Mouse (Mus musculus) limb, embryonic 13.5 days (tissue): ENCODE measurements around the gene Sema4d. TPM values are rescaled to one million over a fixed set of nuclear protein-coding genes. Genes with fewer than 3 reads are reported as not detected.

Experiments
- ATAC-seq: fragments of 200-750 bp; cut with Nextera tagmentation; 2 replicates; pipeline ENCODE4 v1.8.0; 2017; ENCODE audit warnings: low read depth, moderate number of reproducible peaks, moderate TSS enrichment; ENCODE audit not compliant: low FRiP score
- H3K27ac ChIP-seq: fragments of 300-500 bp; sonication (generic); 2 replicates; pipeline ENCODE4 v1.5.1; 2015; ENCODE audit warnings: inconsistent platforms, mild to moderate bottlenecking, moderate library complexity
- H3K27me3 ChIP-seq: fragments of 300-500 bp; sonication (generic); 2 replicates; pipeline ENCODE4 v1.6.1; 2015; ENCODE audit warnings: mild to moderate bottlenecking, inconsistent platforms
- H3K36me3 ChIP-seq: fragments of 300-500 bp; sonication (generic); 2 replicates; pipeline ENCODE4 v1.6.1; 2015; ENCODE audit warnings: inconsistent platforms, mild to moderate bottlenecking, moderate library complexity
- H3K4me1 ChIP-seq: fragments of 300-500 bp; sonication (generic); 2 replicates; pipeline ENCODE4 v1.6.1; 2015; ENCODE audit warnings: inconsistent platforms
- H3K4me2 ChIP-seq: fragments of 300-500 bp; sonication (generic); replicated peaks from 2 replicates; pipeline ENCODE4 v1.6.1; 2015; ENCODE audit warnings: inconsistent platforms, mild to moderate bottlenecking, moderate library complexity
- H3K4me3 ChIP-seq: fragments of 300-500 bp; sonication (generic); 2 replicates; pipeline ENCODE4 v1.5.1; 2015; ENCODE audit warnings: moderate library complexity, mild to moderate bottlenecking, inconsistent platforms
- H3K9ac ChIP-seq: fragments of 300-500 bp; sonication (generic); 2 replicates; pipeline ENCODE4 v1.6.1; 2015; ENCODE audit warnings: mild to moderate bottlenecking, inconsistent platforms
- H3K9me3 ChIP-seq: fragments of 300-500 bp; sonication (generic); 2 replicates; pipeline ENCODE4 v1.6.1; 2016; ENCODE audit warnings: inconsistent platforms
- WGBS: fragments of 180-500 bp; shearing (Covaris S2); methylation state at CpG from one replicate; pipeline ENCODE4 v1.1.7; 2015; 5-methylcytosine and 5-hydroxymethylcytosine counted together
- microRNA-seq: library from miRNA; unstranded; fragments of <30 nt; microRNA quantifications from one replicate; pipeline ENCODE4, GENCODE M21; 2016
- polyA plus RNA-seq: library from polyadenylated mRNA; unstranded; fragments of >200 nt; fragmentation: Nextera tagmentation; extraction: Ambion mirVana; gene quantifications from 2 replicates; pipeline ENCODE4 v1.2.1, GENCODE M21; 2015

The Sema4d gene
- polyA plus RNA-seq, 1 experiment from 2014 or later = 5.8 TPM

DNA sequence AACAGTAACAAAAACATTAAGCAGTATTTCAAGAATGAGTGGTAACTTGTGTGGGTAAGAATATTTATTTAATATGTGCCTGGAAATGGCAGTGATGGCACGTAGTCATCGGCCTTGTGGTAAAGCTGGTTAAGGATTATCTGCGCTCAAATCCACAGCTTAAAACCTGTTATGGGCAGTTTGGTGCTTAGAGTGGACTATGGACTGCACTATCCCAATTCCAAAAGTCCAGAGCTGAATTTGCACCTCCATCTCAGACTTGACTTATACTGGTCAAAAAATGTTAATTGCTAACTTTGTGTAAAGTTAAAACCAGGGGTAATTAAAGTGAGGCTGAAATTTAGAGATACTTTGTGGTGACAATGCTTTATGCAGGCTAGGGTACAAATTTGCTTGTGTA is 145.8 kb downstream of the Sema4d start:
- WGBS = 92% methylated on average over 3 of the region's 3 CpGs
- Histone ChIP-seq H3K9ac (peak overlapping the region; percentile 31; the same call in 1 of the 2 replicates), H3K36me3 (peaks cover 4% of the 10 kb centered on the region), H3K27me3 (no peaks in the 10 kb centered on the region), H3K4me3 (peak overlapping the region; percentile 90), H3K27ac (no peak overlapping the region), H3K9me3 (no peaks in the 10 kb centered on the region), H3K4me2 (peak overlapping the region; percentile 66), H3K4me1 (peaks cover 35% of the 10 kb centered on the region)
- ATAC-seq = no peak

DNA sequence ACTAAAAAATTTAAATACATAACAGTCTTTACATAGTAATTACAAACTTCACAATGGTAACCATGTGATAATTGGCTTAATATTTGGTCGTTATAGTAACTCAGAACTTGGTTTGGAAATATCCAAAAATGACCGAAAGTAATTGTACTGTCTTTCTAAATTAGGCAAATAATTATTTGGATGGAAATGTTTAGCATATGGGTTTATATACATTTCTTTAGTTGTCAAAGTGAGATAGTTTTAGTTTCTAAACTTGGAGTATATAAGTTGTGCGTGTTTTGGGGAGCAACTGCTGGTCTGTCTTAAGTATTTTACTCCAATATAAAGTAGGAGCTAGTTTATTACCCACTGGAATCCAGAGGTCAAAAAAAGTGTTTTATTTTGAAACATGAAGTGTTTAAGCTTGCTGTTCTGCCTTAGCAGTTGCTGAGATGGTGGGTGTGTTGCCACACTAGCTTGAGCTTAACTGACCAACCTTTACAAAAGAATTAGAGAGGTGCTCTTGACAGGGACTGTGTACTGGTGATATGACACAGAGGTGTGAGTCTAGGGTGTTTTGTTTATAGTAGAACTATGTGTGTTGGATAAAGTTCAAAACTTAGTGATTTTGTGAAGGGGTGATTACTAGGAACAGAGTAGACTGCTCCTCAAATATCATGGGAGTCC is 147.1 kb downstream of the Sema4d start:
- ATAC-seq = no peak
- H3K4me3 ChIP-seq = peak overlapping the region; percentile 90
- WGBS = 19% methylated on average over 3 of the region's 3 CpGs
- no peak overlapping the region for H3K27ac ChIP-seq
- no peaks in the 10 kb centered on the region for H3K36me3 ChIP-seq
- H3K4me1 ChIP-seq = peaks cover 28% of the 10 kb centered on the region
- no peaks in the 10 kb centered on the region for H3K9me3 ChIP-seq
- H3K9ac ChIP-seq = peak overlapping the region; percentile 89
- H3K4me2 ChIP-seq = peak overlapping the region; percentile 76
- H3K27me3 ChIP-seq = no peaks in the 10 kb centered on the region

DNA sequence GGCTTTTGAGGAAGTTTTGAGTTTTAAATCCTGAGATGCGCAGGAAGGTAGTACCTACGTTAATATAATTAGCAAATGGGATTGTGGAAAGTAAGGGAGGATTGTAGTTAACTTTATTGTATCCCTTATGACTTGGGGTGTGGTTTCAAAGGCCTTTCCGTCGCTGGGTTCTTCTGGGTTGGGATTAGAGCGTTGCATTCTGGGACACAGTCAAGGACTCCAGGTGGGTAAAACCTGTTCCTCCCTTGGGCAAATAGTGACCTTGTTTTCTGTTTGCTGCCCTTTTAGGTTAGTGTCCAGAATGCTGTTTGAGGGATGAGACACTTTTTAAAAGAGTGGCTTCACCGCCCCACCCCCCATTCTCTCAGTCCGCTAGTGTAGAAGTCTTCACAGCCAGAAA is 147.7 kb downstream of the Sema4d start:
- Histone ChIP-seq H3K9me3 (no peaks in the 10 kb centered on the region), H3K4me3 (peak overlapping the region; percentile 90), H3K27me3 (no peaks in the 10 kb centered on the region), H3K4me2 (peak overlapping the region; percentile 76), H3K36me3 (no peaks in the 10 kb centered on the region), H3K9ac (peak overlapping the region; percentile 89), H3K4me1 (peaks cover 23% of the 10 kb centered on the region), H3K27ac (peak overlapping the region; percentile 69)
- under 1% methylated on average over 7 of the region's 7 CpGs for WGBS
- no peak for ATAC-seq

DNA sequence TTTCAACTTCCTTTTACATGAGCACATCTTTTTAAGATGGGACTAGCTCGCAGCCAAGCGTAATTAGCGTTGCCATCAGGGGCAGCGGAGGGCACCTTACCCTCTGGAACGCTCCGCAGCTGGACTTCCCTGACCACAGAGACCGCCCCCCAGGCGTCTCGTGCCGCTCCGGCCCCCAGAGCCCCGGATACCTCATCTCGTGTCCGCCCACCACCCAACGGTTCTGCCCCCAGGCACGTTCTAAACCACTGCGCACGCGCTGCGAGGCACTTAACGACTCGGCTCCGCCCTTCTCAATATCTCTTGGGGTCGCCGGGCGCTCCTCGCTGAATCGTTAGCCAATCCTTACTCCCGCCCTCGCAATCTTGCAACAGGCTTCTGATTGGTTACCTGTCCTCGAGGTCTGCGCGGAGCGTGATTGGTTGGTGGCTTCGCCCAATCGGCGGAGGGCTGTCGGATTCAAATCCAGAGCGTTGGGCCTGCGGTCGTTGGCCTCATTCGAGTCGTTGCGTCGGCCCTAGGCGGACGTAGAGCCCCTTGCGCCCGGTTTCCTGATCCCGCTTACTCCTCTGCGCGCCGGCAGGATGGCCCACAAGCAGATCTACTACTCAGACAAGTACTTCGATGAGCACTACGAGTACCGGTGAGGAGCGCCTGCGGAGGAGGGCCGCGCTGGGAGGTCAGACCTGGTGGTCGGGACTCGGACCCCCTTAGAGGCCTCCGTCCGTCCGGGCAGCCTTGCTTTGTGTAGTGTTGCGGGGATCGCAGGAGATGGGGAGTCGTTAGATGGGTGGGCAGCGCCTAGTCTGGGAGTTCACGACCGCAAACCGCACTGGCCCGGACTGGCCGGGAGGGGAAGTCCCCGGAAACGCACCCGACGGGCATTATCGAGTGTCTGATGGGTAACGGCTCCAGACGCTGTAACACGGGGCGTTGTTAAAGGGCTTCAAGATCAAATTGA is 148.4 kb downstream of the Sema4d start, which contains the start of gene Cks2:
Cks2 (plus strand) TSS at position 404 of the 961 bp plus-strand sequence.
- Histone ChIP-seq H3K9ac (peak within 1 kb of the TSS; percentile 89), H3K9me3 (no peaks in the 10 kb centered on the region), H3K36me3 (no peaks in the 10 kb centered on the region), H3K4me1 (peaks cover 21% of the 10 kb centered on the region), H3K27me3 (no peaks in the 10 kb centered on the region), H3K4me2 (peak within 1 kb of the TSS; percentile 76), H3K27ac (peak within 1 kb of the TSS; percentile 69), H3K4me3 (peak within 1 kb of the TSS; percentile 90)
- WGBS = under 1% methylated on average over 83 of the region's 83 CpGs
- peak; percentile 99 for ATAC-seq

DNA sequence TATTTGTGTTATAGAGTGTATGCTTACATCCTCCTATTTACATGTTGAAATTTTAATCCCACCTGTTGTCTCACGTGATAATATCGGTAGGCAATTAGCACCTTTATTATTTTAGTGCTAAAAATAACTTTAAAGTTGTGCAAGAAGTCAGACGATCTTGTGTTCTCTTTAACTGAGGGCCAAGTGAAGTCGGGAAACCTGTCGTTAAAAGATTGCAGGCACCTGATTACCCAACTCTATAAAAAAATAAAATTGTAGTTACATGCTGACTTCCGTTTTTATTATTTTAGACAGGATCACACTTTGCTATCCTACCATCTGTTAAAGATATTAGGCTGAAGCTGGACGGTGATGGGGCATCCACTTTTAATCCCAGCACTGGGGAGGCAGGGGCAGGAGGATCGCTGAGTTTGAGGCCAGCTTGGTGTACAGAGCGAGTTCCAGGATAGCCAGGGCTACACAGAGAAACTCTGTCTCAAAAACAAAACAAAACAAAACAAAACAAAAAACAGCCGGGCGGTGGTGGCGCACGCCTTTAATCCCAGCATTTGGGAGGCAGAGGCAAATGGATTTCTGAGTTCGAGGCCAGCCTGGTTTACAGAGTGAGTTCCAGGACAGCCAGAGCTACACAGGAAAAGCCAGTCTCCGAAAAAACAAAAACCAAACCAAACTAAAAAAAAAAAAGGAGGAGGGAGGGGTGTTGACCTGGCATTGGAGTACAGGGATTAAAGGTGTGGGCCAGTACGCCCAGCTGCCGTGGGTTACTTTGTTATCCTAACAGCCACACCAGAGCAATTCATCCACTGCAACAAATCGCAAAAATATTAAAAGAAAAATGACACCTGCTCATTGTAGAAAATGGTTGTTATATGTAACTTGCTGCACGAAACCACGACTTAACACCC is 149.4 kb downstream of the Sema4d start:
- WGBS = 41% methylated on average over 20 of the region's 20 CpGs
- no peaks in the 10 kb centered on the region for H3K36me3 ChIP-seq
- peak overlapping the region; percentile 64 for H3K4me2 ChIP-seq
- no peaks in the 10 kb centered on the region for H3K9me3 ChIP-seq
- ATAC-seq = peak; percentile 9
- H3K4me3 ChIP-seq = peak overlapping the region; percentile 90
- H3K27me3 ChIP-seq = no peaks in the 10 kb centered on the region
- peak overlapping the region; percentile 72 for H3K9ac ChIP-seq
- peaks cover 21% of the 10 kb centered on the region for H3K4me1 ChIP-seq
- H3K27ac ChIP-seq = 0 out of 2 replicates have a peak overlapping the region, but pooled peaks have one; percentile 22

DNA sequence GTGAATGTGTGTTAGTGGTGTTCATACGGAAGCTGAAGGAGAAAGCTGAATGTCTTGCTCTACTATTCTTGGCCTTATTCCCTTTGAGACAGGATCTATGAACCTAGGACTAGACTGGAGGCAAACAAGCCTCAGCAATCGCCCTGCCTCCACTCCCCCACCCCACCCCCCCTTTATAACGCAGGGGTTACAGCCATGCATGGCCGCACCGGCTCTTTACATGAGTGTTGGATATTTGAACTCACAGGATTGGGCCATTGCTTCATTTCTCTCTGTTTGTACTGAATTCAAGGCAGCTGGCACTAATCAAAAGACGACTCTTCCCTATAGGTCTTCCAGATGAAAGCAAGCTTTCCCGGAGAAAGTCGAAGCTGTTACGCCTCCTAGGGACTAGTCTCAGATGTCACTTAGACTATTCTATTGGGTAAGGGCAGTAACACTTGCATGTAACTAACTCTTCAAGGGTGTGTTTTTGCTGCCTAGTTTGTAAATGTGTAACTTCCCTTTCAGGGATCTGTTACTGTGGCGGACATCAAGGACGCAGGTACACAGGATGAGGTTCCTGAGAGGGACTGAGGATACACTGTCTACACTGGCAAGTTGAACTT is 151.3 kb downstream of the Sema4d start:
- Histone ChIP-seq H3K27ac (no peak overlapping the region), H3K4me1 (peaks cover 9% of the 10 kb centered on the region), H3K9me3 (no peaks in the 10 kb centered on the region), H3K9ac (no peak overlapping the region), H3K36me3 (no peaks in the 10 kb centered on the region), H3K27me3 (no peaks in the 10 kb centered on the region), H3K4me2 (no peak overlapping the region), H3K4me3 (no peak overlapping the region)
- 28% methylated on average over 11 of the region's 11 CpGs for WGBS
- no peak for ATAC-seq

DNA sequence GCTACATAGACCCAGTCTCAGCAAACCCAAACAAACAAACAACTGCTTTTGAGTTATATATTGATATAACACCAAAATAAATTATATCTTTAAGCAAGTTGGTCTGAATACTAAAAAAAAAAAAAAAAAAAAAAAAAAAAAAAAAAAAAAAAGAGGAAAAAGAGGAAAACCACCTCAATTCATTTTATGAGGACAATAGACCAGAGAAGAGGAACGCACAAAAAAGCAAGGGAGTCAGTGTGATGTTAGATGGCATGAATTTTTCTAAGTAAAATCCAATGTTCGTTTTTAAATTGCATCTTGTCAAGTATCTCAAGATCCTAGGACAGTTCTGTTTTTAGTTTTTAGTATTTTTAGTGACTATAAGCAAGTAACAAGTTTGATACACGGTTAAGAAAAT is 152.1 kb downstream of the Sema4d start:
- no peak for ATAC-seq
- Histone ChIP-seq H3K27ac (no peak overlapping the region), H3K27me3 (no peaks in the 10 kb centered on the region), H3K4me1 (peaks cover under 1% of the 10 kb centered on the region; the same call in 1 of the 2 replicates), H3K4me3 (no peak overlapping the region), H3K9me3 (no peaks in the 10 kb centered on the region), H3K36me3 (no peaks in the 10 kb centered on the region), H3K9ac (no peak overlapping the region), H3K4me2 (no peak overlapping the region)
- WGBS = 88% methylated on average over 3 of the region's 3 CpGs

DNA sequence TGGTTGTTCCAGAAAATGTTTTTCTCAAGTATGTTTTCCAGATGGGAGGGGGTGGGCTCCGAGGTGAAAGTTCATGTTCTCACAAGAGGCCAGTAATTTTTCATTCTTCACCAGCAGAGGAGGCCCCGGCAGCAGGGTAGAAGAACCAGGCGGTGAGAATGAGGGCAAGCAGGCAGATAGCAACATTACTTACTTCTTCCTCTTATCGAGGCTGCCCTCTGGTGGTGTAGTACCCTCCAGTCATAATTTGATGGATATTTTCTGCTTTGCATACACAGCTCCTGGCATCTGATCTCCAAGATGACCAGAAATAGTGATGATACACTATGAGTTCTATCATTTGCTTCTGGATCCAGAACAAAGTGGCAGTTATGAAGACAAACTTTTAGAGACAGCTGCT is 154.6 kb downstream of the Sema4d start:
- no peak overlapping the region for H3K4me2 ChIP-seq
- H3K36me3 ChIP-seq = no peaks in the 10 kb centered on the region
- H3K9me3 ChIP-seq = no peaks in the 10 kb centered on the region
- H3K9ac ChIP-seq = no peak overlapping the region
- H3K4me3 ChIP-seq = no peak overlapping the region
- H3K27me3 ChIP-seq = no peaks in the 10 kb centered on the region
- no peak overlapping the region for H3K27ac ChIP-seq
- ATAC-seq = no peak
- H3K4me1 ChIP-seq = no peaks in the 10 kb centered on the region
- WGBS = 85% methylated on average over 4 of the region's 4 CpGs

Small RNAs within 50 kb of the gene (microRNA-seq; reads per million reads assigned to microRNA genes)
- not detected for gene Gm23566

Other genes with a start within 250 kb of the Sema4d start
- gene Shc3, start 224.3 kb downstream of the Sema4d start, polyA plus RNA-seq = 0.69 and 0.73 TPM in 2 replicates
- 299 and 324 TPM in 2 replicates for gene Cks2, start 148.5 kb downstream of the Sema4d start, polyA plus RNA-seq
- gene Secisbp2, start 142.1 kb downstream of the Sema4d start, polyA plus RNA-seq = 31.6 and 33.4 TPM in 2 replicates
- gene Gadd45g, start 52.9 kb upstream of the Sema4d start, polyA plus RNA-seq = 47.3 and 49.5 TPM in 2 replicates